Mouse (Mus musculus) lung, postnatal 36 days (tissue): ENCODE data around the gene Ttc4.

ENCODE experiments used
- DNase-seq: peaks from one replicate; pipeline ENCODE4 v3.0.0; 2022; ENCODE audit warnings: mixed read lengths

The Ttc4 gene

GRCm38 (mm10) chr4:106678442-106679118 is at the start of gene Ttc4:
Gene Ttc4 (minus strand): TSS chr4:106678944.
- DNase-seq, result peak; percentile 92

- DNase-seq, result no peak
Observed at GRCm38 (mm10) chr4:106720631-106721030, 41.9 kb upstream of the Ttc4 start.

GRCm38 (mm10) chr4:106713622-106714021 is 34.9 kb upstream of the Ttc4 start:
- DNase-seq, result no peak

- DNase-seq, result peak; percentile 80
Observed at GRCm38 (mm10) chr4:106708408-106708807, 29.7 kb upstream of the Ttc4 start.

- DNase-seq, result no peak
Observed at GRCm38 (mm10) chr4:106707957-106708356, 29.2 kb upstream of the Ttc4 start.

GRCm38 (mm10) chr4:106705096-106705665 is 26.4 kb upstream of the Ttc4 start:
- DNase-seq, result peak; percentile 4

- DNase-seq, result no peak
Observed at GRCm38 (mm10) chr4:106704416-106704815, 25.7 kb upstream of the Ttc4 start.

- no peak for DNase-seq
Observed at GRCm38 (mm10) chr4:106703956-106704355, 25.2 kb upstream of the Ttc4 start.

- DNase-seq, result no peak
Observed at GRCm38 (mm10) chr4:106700798-106701197, 22.1 kb upstream of the Ttc4 start.

GRCm38 (mm10) chr4:106699989-106700388 is 21.2 kb upstream of the Ttc4 start:
- peak; percentile 22 for DNase-seq

- no peak for DNase-seq
Observed at GRCm38 (mm10) chr4:106693841-106694430, 15.2 kb upstream of the Ttc4 start.

- DNase-seq, result no peak
Observed at GRCm38 (mm10) chr4:106688636-106689296, 10.0 kb upstream of the Ttc4 start.

GRCm38 (mm10) chr4:106680955-106681354 is 2.2 kb upstream of the Ttc4 start:
- DNase-seq, result no peak

- no peak for DNase-seq
Observed at GRCm38 (mm10) chr4:106679152-106679551, 408 bp upstream of the Ttc4 start.

GRCm38 (mm10) chr4:106676749-106677148 is 2.0 kb downstream of the Ttc4 start:
- DNase-seq, result no peak

- no peak for DNase-seq
Observed at GRCm38 (mm10) chr4:106666546-106666945, 12.2 kb downstream of the Ttc4 start.

GRCm38 (mm10) chr4:106665673-106666072 is 13.1 kb downstream of the Ttc4 start:
- no peak for DNase-seq

GRCm38 (mm10) chr4:106665269-106665668 is 13.5 kb downstream of the Ttc4 start:
- DNase-seq, result no peak

- DNase-seq, result no peak
Observed at GRCm38 (mm10) chr4:106664697-106665096, 14.0 kb downstream of the Ttc4 start.

GRCm38 (mm10) chr4:106663956-106664470 is 14.7 kb downstream of the Ttc4 start:
- no peak for DNase-seq

GRCm38 (mm10) chr4:106655681-106656080 is 23.1 kb downstream of the Ttc4 start:
- DNase-seq, result no peak

- no peak for DNase-seq
Observed at GRCm38 (mm10) chr4:106653051-106653450, 25.7 kb downstream of the Ttc4 start.

GRCm38 (mm10) chr4:106652546-106652945 is 26.2 kb downstream of the Ttc4 start:
- no peak for DNase-seq
